Mouse (Mus musculus): Measurements from ENCODE around the gene Lmntd2. TPM values are rescaled to one million over a fixed set of nuclear protein-coding genes. Genes with fewer than 3 reads are reported as not detected.

Gene Lmntd2
- polyA plus RNA-seq, 1 experiment from 2014 or later, result 0.80 TPM

GRCm38 (mm10) chr7:141210606-141211131, 3.2 kb downstream of the Lmntd2 start:
- Histone ChIP-seq H3K4me3 (ENCODE audit: low read depth, low read length) (no peak overlapping the region), H3K4me2 (ENCODE audit: low read depth, low read length) (no peak overlapping the region), H3K27ac (ENCODE audit: low read length) (peak overlapping the region; percentile 87), H3K9me3 (replicated peaks; ENCODE audit: control insufficient read depth, low read length) (no peaks in the 10 kb centered on the region), H3K4me1 (ENCODE audit: control insufficient read depth, low read depth, low read length) (peaks cover 72% of the 10 kb centered on the region), H3K36me3 (ENCODE audit: control insufficient read depth, insufficient read depth) (no peaks in the 10 kb centered on the region), H3K27me3 (ENCODE audit: control insufficient read depth, insufficient read depth, low read depth, low read length) (no peaks in the 10 kb centered on the region), H3K9ac (ENCODE audit: low read depth, low read length) (no peak overlapping the region; the same call in 1 of the 2 replicates)
- ATAC-seq (ENCODE audit: low read depth), result no peak
- 83% methylated on average over 14 of the region's 14 CpGs for WGBS (ENCODE audit: insufficient replicate concordance)

GRCm38 (mm10) chr7:141210137-141210536, 3.7 kb downstream of the Lmntd2 start:
- peaks cover 69% of the 10 kb centered on the region for H3K4me1 ChIP-seq (ENCODE audit: control insufficient read depth, low read depth, low read length)
- no peak overlapping the region; the same call in 1 of the 2 replicates for H3K4me3 ChIP-seq (ENCODE audit: low read depth, low read length)
- H3K27ac ChIP-seq (ENCODE audit: low read length), result peak overlapping the region; percentile 87

GRCm38 (mm10) chr7:141209526-141209925, 4.4 kb downstream of the Lmntd2 start:
- Histone ChIP-seq H3K4me1 (ENCODE audit: control insufficient read depth, low read depth, low read length) (peaks cover 68% of the 10 kb centered on the region), H3K9me3 (replicated peaks; ENCODE audit: control insufficient read depth, low read length) (no peaks in the 10 kb centered on the region), H3K4me3 (ENCODE audit: low read depth, low read length) (peak overlapping the region; percentile 20), H3K27me3 (ENCODE audit: control insufficient read depth, insufficient read depth, low read depth, low read length) (no peaks in the 10 kb centered on the region), H3K4me2 (ENCODE audit: low read depth, low read length) (peak overlapping the region; percentile 66), H3K27ac (ENCODE audit: low read length) (peak overlapping the region; percentile 87), H3K36me3 (ENCODE audit: control insufficient read depth, insufficient read depth) (no peaks in the 10 kb centered on the region), H3K9ac (ENCODE audit: low read depth, low read length) (peak overlapping the region; percentile 59)
- 50% methylated on average over 3 of the region's 3 CpGs for WGBS (ENCODE audit: insufficient replicate concordance)
- ATAC-seq (ENCODE audit: low read depth), result peak; percentile 95

More at GRCm38 (mm10) chr7:141210137-141210536, 3.7 kb downstream of the Lmntd2 start:
- 77% methylated on average over 12 of the region's 12 CpGs for WGBS (ENCODE audit: insufficient replicate concordance)
- Histone ChIP-seq H3K27me3 (ENCODE audit: control insufficient read depth, insufficient read depth, low read depth, low read length) (no peaks in the 10 kb centered on the region), H3K36me3 (ENCODE audit: control insufficient read depth, insufficient read depth) (no peaks in the 10 kb centered on the region), H3K9ac (ENCODE audit: low read depth, low read length) (peak overlapping the region; percentile 33), H3K9me3 (replicated peaks; ENCODE audit: control insufficient read depth, low read length) (no peaks in the 10 kb centered on the region), H3K4me2 (ENCODE audit: low read depth, low read length) (peak overlapping the region; percentile 66)
- no peak for ATAC-seq (ENCODE audit: low read depth)

- 0 out of 2 replicates have a peak overlapping the region, but pooled peaks have one; percentile 33 for H3K9ac ChIP-seq (ENCODE audit: low read depth, low read length)
- H3K4me3 ChIP-seq (ENCODE audit: low read depth, low read length), result no peak overlapping the region
- no peaks in the 10 kb centered on the region for H3K9me3 ChIP-seq (replicated peaks; ENCODE audit: control insufficient read depth, low read length)
- H3K27me3 ChIP-seq (ENCODE audit: control insufficient read depth, insufficient read depth, low read depth, low read length), result no peaks in the 10 kb centered on the region
- H3K36me3 ChIP-seq (ENCODE audit: control insufficient read depth, insufficient read depth), result no peaks in the 10 kb centered on the region
- H3K4me2 ChIP-seq (ENCODE audit: low read depth, low read length), result no peak overlapping the region
- peak; percentile 45 for ATAC-seq (ENCODE audit: low read depth)
- WGBS (ENCODE audit: insufficient replicate concordance), result 78% methylated on average over 18 of the region's 18 CpGs
- peak overlapping the region; percentile 40 for H3K27ac ChIP-seq (ENCODE audit: low read length)
- H3K4me1 ChIP-seq (ENCODE audit: control insufficient read depth, low read depth, low read length), result peaks cover 56% of the 10 kb centered on the region
Measured at GRCm38 (mm10) chr7:141206182-141206937, 7.5 kb downstream of the Lmntd2 start.

- no peaks in the 10 kb centered on the region for H3K9me3 ChIP-seq (replicated peaks; ENCODE audit: control insufficient read depth, low read length)
- H3K4me3 ChIP-seq (ENCODE audit: low read depth, low read length), result no peak overlapping the region
- 85% methylated on average over 5 of the region's 5 CpGs for WGBS (ENCODE audit: insufficient replicate concordance)
- no peaks in the 10 kb centered on the region for H3K36me3 ChIP-seq (ENCODE audit: control insufficient read depth, insufficient read depth)
- no peaks in the 10 kb centered on the region for H3K27me3 ChIP-seq (ENCODE audit: control insufficient read depth, insufficient read depth, low read depth, low read length)
- peaks cover 50% of the 10 kb centered on the region for H3K4me1 ChIP-seq (ENCODE audit: control insufficient read depth, low read depth, low read length)
- no peak overlapping the region for H3K4me2 ChIP-seq (ENCODE audit: low read depth, low read length)
- no peak overlapping the region for H3K9ac ChIP-seq (ENCODE audit: low read depth, low read length)
- no peak for ATAC-seq (ENCODE audit: low read depth)
- no peak overlapping the region for H3K27ac ChIP-seq (ENCODE audit: low read length)
Measured at GRCm38 (mm10) chr7:141205504-141205903, 8.4 kb downstream of the Lmntd2 start.

GRCm38 (mm10) chr7:141204546-141204945, 9.3 kb downstream of the Lmntd2 start:
- 54% methylated on average over 3 of the region's 3 CpGs for WGBS (ENCODE audit: insufficient replicate concordance)
- Histone ChIP-seq H3K4me1 (ENCODE audit: control insufficient read depth, low read depth, low read length) (peaks cover 47% of the 10 kb centered on the region), H3K4me3 (ENCODE audit: low read depth, low read length) (no peak overlapping the region), H3K9ac (ENCODE audit: low read depth, low read length) (no peak overlapping the region), H3K36me3 (ENCODE audit: control insufficient read depth, insufficient read depth) (no peaks in the 10 kb centered on the region), H3K9me3 (replicated peaks; ENCODE audit: control insufficient read depth, low read length) (no peaks in the 10 kb centered on the region), H3K4me2 (ENCODE audit: low read depth, low read length) (no peak overlapping the region), H3K27me3 (ENCODE audit: control insufficient read depth, insufficient read depth, low read depth, low read length) (no peaks in the 10 kb centered on the region), H3K27ac (ENCODE audit: low read length) (peak overlapping the region; percentile 35; the same call in 1 of the 2 replicates)
- ATAC-seq (ENCODE audit: low read depth), result no peak

GRCm38 (mm10) chr7:141198121-141198520, 15.8 kb downstream of the Lmntd2 start:
- Histone ChIP-seq H3K27me3 (ENCODE audit: control insufficient read depth, insufficient read depth, low read depth, low read length) (no peaks in the 10 kb centered on the region), H3K36me3 (ENCODE audit: control insufficient read depth, insufficient read depth) (no peaks in the 10 kb centered on the region), H3K9ac (ENCODE audit: low read depth, low read length) (0 out of 2 replicates have a peak overlapping the region, but pooled peaks have one; percentile 11), H3K4me3 (ENCODE audit: low read depth, low read length) (no peak overlapping the region), H3K27ac (ENCODE audit: low read length) (no peak overlapping the region), H3K4me1 (ENCODE audit: control insufficient read depth, low read depth, low read length) (peaks cover 53% of the 10 kb centered on the region), H3K4me2 (ENCODE audit: low read depth, low read length) (peak overlapping the region; percentile 64; the same call in 1 of the 2 replicates), H3K9me3 (replicated peaks; ENCODE audit: control insufficient read depth, low read length) (no peaks in the 10 kb centered on the region)
- 81% methylated on average over 4 of the region's 4 CpGs for WGBS (ENCODE audit: insufficient replicate concordance)
- ATAC-seq (ENCODE audit: low read depth), result no peak

GRCm38 (mm10) chr7:141196619-141197282, 17.1 kb downstream of the Lmntd2 start:
- Histone ChIP-seq H3K36me3 (ENCODE audit: control insufficient read depth, insufficient read depth) (peaks cover 5% of the 10 kb centered on the region; the same call in 1 of the 2 replicates), H3K27me3 (ENCODE audit: control insufficient read depth, insufficient read depth, low read depth, low read length) (no peaks in the 10 kb centered on the region), H3K9ac (ENCODE audit: low read depth, low read length) (peak overlapping the region; percentile 53; the same call in 1 of the 2 replicates), H3K4me2 (ENCODE audit: low read depth, low read length) (peak overlapping the region; percentile 64), H3K9me3 (replicated peaks; ENCODE audit: control insufficient read depth, low read length) (no peaks in the 10 kb centered on the region), H3K4me3 (ENCODE audit: low read depth, low read length) (peak overlapping the region; percentile 25), H3K4me1 (ENCODE audit: control insufficient read depth, low read depth, low read length) (peaks cover 64% of the 10 kb centered on the region), H3K27ac (ENCODE audit: low read length) (peak overlapping the region; percentile 83)
- no peak for ATAC-seq (ENCODE audit: low read depth)
- 64% methylated on average over 8 of the region's 8 CpGs for WGBS (ENCODE audit: insufficient replicate concordance)

Measured in liver, embryonic 16.5 days (tissue).